Mouse (Mus musculus) yolk sac, embryonic 10.5 days (tissue): ENCODE measurements around the gene Best2.

Experiments used
- DNase-seq: peaks from one replicate; pipeline ENCODE4 v3.0.0-alpha.2; 2017; ENCODE audit warnings: low spot score

Gene Best2

GRCm38 (mm10) chr8:85014431-85014830 is at the start of gene Best2:
Gene Best2 (minus strand): TSS chr8:85014531.
- no peak for DNase-seq

GRCm38 (mm10) chr8:85062603-85063002 is 48.3 kb upstream of the Best2 start:
- DNase-seq = no peak

- DNase-seq = peak; percentile 90
Observed at GRCm38 (mm10) chr8:85059879-85060616, 45.7 kb upstream of the Best2 start, which contains the start of gene Fbxw9. Gene Fbxw9 (plus strand): TSS chr8:85060055.

- no peak for DNase-seq
Observed at GRCm38 (mm10) chr8:85057367-85057766, 43.0 kb upstream of the Best2 start.

- no peak for DNase-seq
Observed at GRCm38 (mm10) chr8:85043619-85044018, 29.3 kb upstream of the Best2 start.

GRCm38 (mm10) chr8:85037681-85038531 is 23.6 kb upstream of the Best2 start:
- peak; percentile 68 for DNase-seq

GRCm38 (mm10) chr8:85037366-85037680 is 23.0 kb upstream of the Best2 start:
- DNase-seq = no peak

- DNase-seq = peak; percentile 93
Observed at GRCm38 (mm10) chr8:85036718-85037365, 22.5 kb upstream of the Best2 start, which contains the start of gene Tnpo2. Gene Tnpo2 (plus strand): TSS chr8:85036915.

- DNase-seq = no peak
Observed at GRCm38 (mm10) chr8:85036381-85036717, 22.0 kb upstream of the Best2 start.

- no peak for DNase-seq
Observed at GRCm38 (mm10) chr8:85035728-85036310, 21.5 kb upstream of the Best2 start.

GRCm38 (mm10) chr8:85035165-85035727 is 20.9 kb upstream of the Best2 start:
- no peak for DNase-seq

- peak; percentile 85 for DNase-seq
Observed at GRCm38 (mm10) chr8:85034764-85035163, 20.4 kb upstream of the Best2 start.

GRCm38 (mm10) chr8:85033867-85034266 is 19.5 kb upstream of the Best2 start:
- no peak for DNase-seq

- DNase-seq = no peak
Observed at GRCm38 (mm10) chr8:85032622-85033311, 18.4 kb upstream of the Best2 start.

GRCm38 (mm10) chr8:85029271-85029670 is 14.9 kb upstream of the Best2 start:
- DNase-seq = no peak

- no peak for DNase-seq
Observed at GRCm38 (mm10) chr8:85027922-85028321, 13.6 kb upstream of the Best2 start.

- no peak for DNase-seq
Observed at GRCm38 (mm10) chr8:85027516-85027855, 13.2 kb upstream of the Best2 start.

- DNase-seq = peak; percentile 96
Observed at GRCm38 (mm10) chr8:85026670-85027515, 12.6 kb upstream of the Best2 start, which contains the start of gene Trir. Gene Trir (plus strand): TSS chr8:85026823.

- peak; percentile 91 for DNase-seq
Observed at GRCm38 (mm10) chr8:85025098-85025932, 11.0 kb upstream of the Best2 start, which contains the start of gene Asna1. Gene Asna1 (minus strand): TSS chr8:85025281.

- no peak for DNase-seq
Observed at GRCm38 (mm10) chr8:85023846-85024245, 9.5 kb upstream of the Best2 start.
